Mouse (Mus musculus) embryonic facial prominence, embryonic 11.5 days (tissue): ENCODE measurements around the gene Tgfbr1. TPM values are rescaled to one million over a fixed set of nuclear protein-coding genes. Genes with fewer than 3 reads are reported as not detected.

Experiments used
- ATAC-seq: fragments of 200-750 bp; cut with Nextera tagmentation; replicated peaks from 2 replicates; pipeline ENCODE4 v1.8.0; 2017; ENCODE audit warnings: low read depth; ENCODE audit not compliant: insufficient number of reproducible peaks, low FRiP score, low TSS enrichment
- DNase-seq: peaks from one replicate; pipeline ENCODE4 v3.0.0-alpha.2; 2015; ENCODE audit warnings: low spot score
- H3K27ac ChIP-seq: fragments of 300-500 bp; sonication (generic); replicated peaks from 2 replicates; pipeline ENCODE4 v1.5.1; 2014; ENCODE audit warnings: mild to moderate bottlenecking, low read depth, low read length, control low read depth
- H3K27me3 ChIP-seq: fragments of 300-500 bp; sonication (generic); 2 replicates; pipeline ENCODE4 v1.6.1; 2014; ENCODE audit warnings: mild to moderate bottlenecking, low read length, moderate library complexity, mixed read lengths; ENCODE audit not compliant: control insufficient read depth, insufficient read depth
- H3K36me3 ChIP-seq: fragments of 300-500 bp; sonication (generic); replicated peaks from 2 replicates; pipeline ENCODE4 v1.6.1; 2014; ENCODE audit warnings: low read depth, mild to moderate bottlenecking, low read length, moderate library complexity, mixed read lengths; ENCODE audit not compliant: control insufficient read depth, insufficient read depth
- H3K4me1 ChIP-seq: fragments of 300-500 bp; sonication (generic); 2 replicates; pipeline ENCODE4 v1.6.1; 2014; ENCODE audit warnings: low read length, mixed read lengths; ENCODE audit not compliant: control insufficient read depth, insufficient read depth
- H3K4me2 ChIP-seq: fragments of 300-500 bp; sonication (generic); 2 replicates; pipeline ENCODE4 v1.6.1; 2014; ENCODE audit warnings: low read depth, mild to moderate bottlenecking, control low read depth, low read length, moderate library complexity
- H3K4me3 ChIP-seq: fragments of 300-500 bp; sonication (generic); 2 replicates; pipeline ENCODE4 v1.5.1; 2014; ENCODE audit warnings: low read depth, low read length, control low read depth
- H3K9ac ChIP-seq: fragments of 300-500 bp; sonication (generic); replicated peaks from 2 replicates; pipeline ENCODE4 v1.6.1; 2014; ENCODE audit warnings: mild to moderate bottlenecking, control low read depth, low read length
- H3K9me3 ChIP-seq: fragments of 300-500 bp; sonication (generic); replicated peaks from 2 replicates; pipeline ENCODE4 v1.6.1; 2016; ENCODE audit warnings: mild to moderate bottlenecking, low read length, inconsistent platforms, mixed read lengths; ENCODE audit not compliant: control insufficient read depth
- WGBS: fragments of 180-500 bp; shearing (Covaris S2); extraction: QIAGEN DNeasy Blood & Tissue Kit; methylation state at CpG from one replicate; pipeline ENCODE4 v1.1.7; 2014; 5-methylcytosine and 5-hydroxymethylcytosine counted together
- polyA plus RNA-seq: library from polyadenylated mRNA; unstranded; fragments of >200 nt; fragmentation: Nextera tagmentation; extraction: Ambion mirVana; gene quantifications from 2 replicates; pipeline ENCODE4 v1.2.1, GENCODE M21; 2014

Tgfbr1 gene
- polyA plus RNA-seq, 1 experiment from 2014 or later, result 111 TPM

- DNase-seq (no peak), ATAC-seq (no peak)
- no peak overlapping the region for H3K4me2 ChIP-seq
- no peaks in the 10 kb centered on the region for H3K4me1 ChIP-seq
- H3K36me3 ChIP-seq, result no peaks in the 10 kb centered on the region
- no peaks in the 10 kb centered on the region for H3K9me3 ChIP-seq
- H3K4me3 ChIP-seq, result no peak overlapping the region
- H3K9ac ChIP-seq, result no peak overlapping the region
- WGBS, result 94% methylated on average over 13 of the region's 13 CpGs
- H3K27ac ChIP-seq, result no peak overlapping the region
- H3K27me3 ChIP-seq, result no peaks in the 10 kb centered on the region
These were observed 22.5 kb upstream of the Tgfbr1 start for GRCm38 (mm10) chr4:47330378-47331052.

- Histone ChIP-seq H3K4me2 (no peak overlapping the region), H3K9me3 (no peaks in the 10 kb centered on the region), H3K27me3 (no peaks in the 10 kb centered on the region), H3K36me3 (no peaks in the 10 kb centered on the region), H3K4me1 (no peaks in the 10 kb centered on the region), H3K9ac (no peak overlapping the region), H3K27ac (no peak overlapping the region), H3K4me3 (no peak overlapping the region)
- no peak for DNase-seq
- ATAC-seq, result no peak
- WGBS, result 85% methylated on average over 6 of the region's 6 CpGs
These were observed 20.1 kb upstream of the Tgfbr1 start for GRCm38 (mm10) chr4:47332812-47333343.

- ATAC-seq, result no peak
- 88% methylated on average over 3 of the region's 3 CpGs for WGBS
These were observed 19.5 kb upstream of the Tgfbr1 start for GRCm38 (mm10) chr4:47333541-47333940.

GRCm38 (mm10) chr4:47336941-47337600 lies 16.0 kb upstream of the Tgfbr1 start:
- 66% methylated on average over 3 of the region's 3 CpGs for WGBS
- ATAC-seq, result no peak
- Histone ChIP-seq H3K27me3 (no peaks in the 10 kb centered on the region), H3K36me3 (no peaks in the 10 kb centered on the region), H3K4me1 (no peaks in the 10 kb centered on the region), H3K4me2 (no peak overlapping the region), H3K27ac (no peak overlapping the region), H3K9me3 (no peaks in the 10 kb centered on the region), H3K4me3 (no peak overlapping the region), H3K9ac (no peak overlapping the region)
- DNase-seq, result no peak

More at GRCm38 (mm10) chr4:47333541-47333940, 19.5 kb upstream of the Tgfbr1 start:
- DNase-seq, result no peak
- H3K4me1 ChIP-seq, result no peaks in the 10 kb centered on the region
- no peaks in the 10 kb centered on the region for H3K36me3 ChIP-seq
- no peaks in the 10 kb centered on the region for H3K27me3 ChIP-seq
- no peak overlapping the region for H3K27ac ChIP-seq
- no peaks in the 10 kb centered on the region for H3K9me3 ChIP-seq
- H3K4me2 ChIP-seq, result no peak overlapping the region
- H3K4me3 ChIP-seq, result no peak overlapping the region
- no peak overlapping the region for H3K9ac ChIP-seq

DNA sequence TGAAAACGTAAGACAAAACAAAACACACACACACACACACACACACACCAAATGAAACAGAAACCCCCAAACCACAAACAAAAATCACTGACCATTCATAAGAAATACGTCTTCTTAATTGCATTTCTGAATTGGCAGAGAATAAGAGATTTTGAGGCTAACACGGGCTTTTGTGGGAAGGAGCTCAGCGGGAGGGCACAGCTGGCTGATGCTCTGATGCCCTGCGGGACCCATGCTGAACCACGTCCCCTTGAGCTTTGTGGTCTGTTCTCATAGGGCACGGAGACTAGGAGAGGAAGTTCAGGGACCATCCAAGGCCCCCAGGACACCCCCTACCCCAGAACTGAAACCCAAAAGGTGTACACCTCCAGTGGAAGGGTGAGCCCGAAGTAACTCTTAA lies 10.4 kb upstream of the Tgfbr1 start:
- Histone ChIP-seq H3K4me1 (no peaks in the 10 kb centered on the region), H3K9me3 (no peaks in the 10 kb centered on the region), H3K9ac (no peak overlapping the region), H3K27ac (no peak overlapping the region), H3K36me3 (no peaks in the 10 kb centered on the region), H3K4me3 (no peak overlapping the region), H3K27me3 (no peaks in the 10 kb centered on the region), H3K4me2 (no peak overlapping the region)
- no peak for ATAC-seq
- WGBS, result 41% methylated on average over 8 of the region's 8 CpGs
- no peak for DNase-seq

DNA sequence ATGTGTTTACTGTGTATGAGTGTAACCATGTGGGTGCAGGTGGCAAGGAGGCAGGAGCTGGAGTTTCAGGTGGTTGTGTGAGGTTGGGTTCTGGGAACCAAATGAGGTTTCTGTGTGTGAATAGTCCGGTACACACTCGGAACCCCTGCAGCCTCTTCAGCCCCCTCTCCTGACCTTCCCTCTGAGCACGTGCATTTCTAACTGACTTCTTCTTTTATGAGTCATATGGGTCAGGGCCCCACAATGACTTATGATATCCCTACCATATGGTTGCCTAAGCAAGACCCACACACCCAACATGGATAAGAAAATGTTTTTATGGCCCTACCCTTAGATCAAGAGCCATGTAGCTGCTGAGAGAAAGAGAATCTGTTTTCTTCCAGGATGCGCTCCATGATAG lies 6.0 kb upstream of the Tgfbr1 start:
- Histone ChIP-seq H3K27ac (no peak overlapping the region), H3K4me3 (no peak overlapping the region), H3K4me1 (no peaks in the 10 kb centered on the region; the same call in 1 of the 2 replicates), H3K27me3 (no peaks in the 10 kb centered on the region), H3K36me3 (no peaks in the 10 kb centered on the region), H3K9me3 (no peaks in the 10 kb centered on the region), H3K9ac (no peak overlapping the region), H3K4me2 (no peak overlapping the region)
- no peak for DNase-seq
- ATAC-seq, result no peak
- 78% methylated on average over 4 of the region's 4 CpGs for WGBS

DNA sequence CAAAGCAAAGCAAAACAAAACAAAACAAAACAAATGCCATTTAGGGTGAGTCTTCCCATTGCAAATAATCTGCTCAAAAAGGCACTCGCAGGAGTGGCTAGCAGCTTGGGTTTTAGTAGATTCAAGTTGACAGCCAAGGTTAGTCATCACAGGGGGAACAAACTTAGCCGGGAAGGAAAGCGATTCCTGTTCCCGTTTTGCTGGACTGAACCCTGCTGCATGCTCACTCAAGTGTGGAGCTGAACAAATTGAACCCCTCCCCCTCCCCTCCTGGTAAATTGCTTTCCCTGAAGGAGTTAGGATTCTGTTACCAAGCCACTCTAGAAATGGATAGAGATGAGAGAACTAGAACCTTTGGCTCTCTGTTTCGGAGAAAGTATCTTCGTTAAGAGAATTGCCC lies 3.3 kb upstream of the Tgfbr1 start:
- DNase-seq (peak; percentile 75), ATAC-seq (no peak)
- Histone ChIP-seq H3K4me2 (no peak overlapping the region), H3K36me3 (no peaks in the 10 kb centered on the region), H3K4me1 (no peaks in the 10 kb centered on the region; the same call in 1 of the 2 replicates), H3K27ac (no peak overlapping the region), H3K27me3 (no peaks in the 10 kb centered on the region), H3K9me3 (no peaks in the 10 kb centered on the region), H3K9ac (no peak overlapping the region), H3K4me3 (no peak overlapping the region)
- 25% methylated on average over 6 of the region's 6 CpGs for WGBS

DNA sequence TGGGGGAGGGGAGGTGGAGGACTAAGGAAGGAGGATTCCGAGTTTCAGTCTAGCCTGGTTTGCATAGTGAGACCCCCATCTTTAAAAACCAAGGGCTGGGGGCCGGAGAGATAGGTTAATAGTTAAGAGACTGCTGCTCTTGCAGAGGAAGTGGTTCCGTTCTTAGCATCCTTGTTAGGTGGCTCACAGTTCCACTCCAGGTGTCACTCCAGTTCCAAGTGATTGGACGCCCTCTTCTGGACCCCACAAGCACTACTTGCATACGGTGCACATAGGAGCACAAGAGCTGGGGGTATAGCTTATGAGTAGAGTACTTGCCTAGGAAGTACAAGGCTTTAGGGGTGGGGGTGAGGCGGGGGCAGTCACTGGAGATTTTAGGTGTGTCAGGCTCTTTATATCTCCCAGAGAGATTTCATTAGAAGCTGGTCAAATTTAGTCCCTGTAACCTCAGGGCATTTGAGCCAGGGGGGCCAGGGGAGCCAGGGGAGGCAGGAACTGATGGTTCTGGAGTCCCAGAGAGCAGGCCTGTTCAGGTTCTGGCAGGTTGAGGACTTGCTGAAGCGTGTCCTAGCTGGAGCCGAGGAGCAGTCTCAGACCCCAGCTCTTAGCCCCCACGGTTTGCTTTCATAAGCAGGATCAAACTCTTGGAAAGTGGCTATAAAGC lies 1.5 kb upstream of the Tgfbr1 start:
- Histone ChIP-seq H3K27ac (peak overlapping the region; percentile 80; the same call in 1 of the 2 replicates), H3K4me3 (peak overlapping the region; percentile 94)

More for the DNA sequence above, 1.5 kb upstream of the Tgfbr1 start:
- 16% methylated on average over 9 of the region's 9 CpGs for WGBS
- ATAC-seq (no peak), DNase-seq (peak; percentile 78)
- H3K36me3 ChIP-seq, result no peaks in the 10 kb centered on the region
- no peaks in the 10 kb centered on the region; the same call in 1 of the 2 replicates for H3K4me1 ChIP-seq
- H3K9ac ChIP-seq, result peak overlapping the region; percentile 70
- peak overlapping the region; percentile 94 for H3K4me2 ChIP-seq
- no peaks in the 10 kb centered on the region for H3K27me3 ChIP-seq
- no peaks in the 10 kb centered on the region for H3K9me3 ChIP-seq
